Mouse (Mus musculus) megakaryocyte, embryonic 14.5 days (primary cell): ENCODE data around the gene Mfn1.

Source experiments
- FLI1 ChIP-seq: IDR thresholded peaks from 2 replicates; pipeline ENCODE4 v1.6.1; 2012; ENCODE audit warnings: low read length, inconsistent platforms, mixed read lengths
- GATA1 ChIP-seq: IDR thresholded peaks from 3 replicates; pipeline ENCODE4 v1.6.1; 2012; ENCODE audit warnings: mixed read lengths, low read length, inconsistent platforms, borderline replicate concordance

DNA sequence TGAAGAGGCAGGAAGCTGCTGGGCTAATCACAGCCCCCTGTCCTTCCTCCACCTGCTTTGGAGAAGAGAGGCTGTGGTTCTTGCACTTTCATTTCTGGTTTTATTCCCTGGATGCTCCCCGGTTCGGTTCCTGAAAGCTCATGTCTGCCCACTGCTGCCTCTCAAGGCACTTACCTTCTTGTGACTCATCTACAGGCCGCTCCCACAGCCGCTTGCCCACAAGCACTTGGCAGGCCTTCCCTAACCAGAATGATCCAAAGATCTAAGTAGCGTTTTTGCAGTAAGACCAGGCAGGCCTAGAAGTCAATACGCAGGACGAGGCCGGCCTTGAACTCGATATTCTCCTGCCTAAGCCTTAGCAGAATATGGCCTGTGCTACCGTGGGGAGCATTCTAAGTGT, 71.8 kb downstream of the Mfn1 start:
- TF ChIP-seq GATA1 (no peak), FLI1 (no peak)
